Mouse (Mus musculus): ENCODE results near the gene Tex19.1.

GRCm38 (mm10) chr11:121118577-121118976 is 27.4 kb upstream of the Tex19.1 start, which contains the start of gene Tex19.2:
- TF ChIP-seq CTCF (IDR thresholded peaks at IDR 0.05) (no peak), EP300 (IDR thresholded peaks at IDR 0.05) (no peak)
